Mouse (Mus musculus) c-Kit-positive CD71-negative TER-119-negative erythroid progenitor cells, embryonic 14.5 days (primary cell): ENCODE results near the gene Zfhx3.

Experiments
- DNase-seq: peaks from one replicate; pipeline ENCODE4 v3.0.0-alpha.2; 2013; ENCODE audit warnings: low read depth

Gene Zfhx3

GRCm38 (mm10) chr8:108101131-108101530, 158.7 kb downstream of the Zfhx3 start:
- peak; percentile 3 for DNase-seq

DNA sequence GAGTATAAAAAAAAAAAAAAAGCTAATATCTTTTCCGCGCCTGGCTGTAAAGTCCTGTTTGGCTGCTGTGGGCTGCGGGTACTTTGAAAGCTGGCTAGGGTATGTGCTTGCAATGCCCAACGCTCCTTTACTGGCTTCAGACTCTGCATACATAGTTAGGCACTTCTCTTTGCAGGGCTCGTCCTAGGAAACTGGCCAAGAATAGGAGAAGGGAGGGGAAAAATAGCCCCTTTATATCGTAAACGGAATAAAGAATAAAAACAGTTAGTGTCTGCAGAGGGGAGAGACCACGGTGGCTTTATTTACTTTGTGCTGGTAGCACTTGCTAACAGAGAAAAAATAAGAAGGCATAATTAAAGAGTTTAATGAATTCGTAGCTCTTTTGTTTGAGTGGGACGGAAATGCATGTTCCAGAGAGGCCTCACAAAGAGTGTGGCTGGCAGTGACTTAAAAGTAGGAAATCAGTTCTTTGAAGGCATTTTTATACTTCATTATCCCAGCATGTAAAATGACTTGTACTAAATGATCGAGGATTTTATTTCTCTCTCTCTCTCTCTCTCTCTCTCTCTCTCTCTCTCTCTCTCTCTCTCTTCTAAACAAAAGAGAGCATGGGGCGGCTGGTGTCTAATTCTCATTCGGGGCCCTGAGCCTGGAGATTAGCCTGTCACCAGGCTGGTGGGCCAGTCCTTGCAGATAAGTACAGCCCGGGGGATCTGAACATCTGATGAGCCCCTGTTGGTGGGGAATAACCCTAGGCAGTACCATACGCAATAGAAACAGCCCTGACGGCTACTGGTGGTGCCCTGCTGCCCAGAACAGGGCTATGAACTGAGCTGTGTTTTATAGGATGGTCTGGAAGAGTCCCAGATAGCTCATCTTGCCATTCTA, 159.8 kb downstream of the Zfhx3 start:
- no peak for DNase-seq

DNA sequence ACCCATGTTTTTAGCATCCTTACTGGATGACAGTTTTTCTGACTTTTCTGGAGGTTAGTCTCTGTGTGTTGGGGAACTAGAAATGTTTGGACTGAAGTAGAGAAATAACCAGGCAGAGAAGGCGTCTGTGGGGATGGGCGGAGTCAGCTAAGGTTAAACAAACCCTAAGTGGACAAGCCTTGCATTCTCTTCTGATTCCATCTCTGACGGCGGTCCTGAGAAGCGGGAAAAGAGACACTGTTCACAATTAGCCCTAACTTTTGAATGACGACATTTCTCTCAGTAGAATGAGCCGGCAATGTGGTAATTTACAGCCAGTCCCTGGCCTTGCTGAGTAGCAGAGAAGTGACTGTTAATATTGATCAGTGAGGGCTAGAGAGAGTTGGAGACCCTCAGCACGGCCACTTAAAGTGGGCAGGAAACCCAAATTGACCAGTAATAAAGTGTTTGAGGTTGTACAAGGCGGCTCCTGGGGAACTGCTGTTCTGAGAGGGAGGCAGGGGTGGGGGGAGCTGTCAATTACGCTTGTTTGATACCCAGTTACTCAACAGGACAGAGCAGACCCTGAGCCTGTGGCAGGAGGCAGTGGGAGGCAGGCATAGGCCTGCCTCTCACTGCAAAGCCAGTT, 162.1 kb downstream of the Zfhx3 start:
- no peak for DNase-seq

GRCm38 (mm10) chr8:108125053-108125452, 182.6 kb downstream of the Zfhx3 start:
- no peak for DNase-seq

GRCm38 (mm10) chr8:108125491-108125890, 183.0 kb downstream of the Zfhx3 start:
- no peak for DNase-seq

DNA sequence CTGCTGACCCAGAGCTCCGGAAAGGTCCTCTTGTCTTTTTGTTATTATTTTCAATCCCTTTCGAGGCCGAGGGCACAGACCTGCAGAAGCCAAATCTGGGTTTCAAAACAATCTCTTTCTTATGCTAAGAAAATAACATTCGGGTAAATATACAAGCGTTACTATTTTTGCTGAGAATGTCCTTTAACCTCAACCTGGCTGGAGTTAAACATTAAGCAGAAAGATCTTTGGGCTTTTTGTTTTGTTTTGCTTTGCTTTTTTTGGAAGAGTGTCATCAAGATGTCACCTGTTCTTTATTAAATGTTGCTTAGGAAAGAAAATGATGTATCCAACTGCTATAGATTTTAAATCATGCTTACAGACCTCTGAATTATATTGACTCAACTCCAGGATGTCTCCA, 204.1 kb downstream of the Zfhx3 start:
- DNase-seq, result no peak

DNA sequence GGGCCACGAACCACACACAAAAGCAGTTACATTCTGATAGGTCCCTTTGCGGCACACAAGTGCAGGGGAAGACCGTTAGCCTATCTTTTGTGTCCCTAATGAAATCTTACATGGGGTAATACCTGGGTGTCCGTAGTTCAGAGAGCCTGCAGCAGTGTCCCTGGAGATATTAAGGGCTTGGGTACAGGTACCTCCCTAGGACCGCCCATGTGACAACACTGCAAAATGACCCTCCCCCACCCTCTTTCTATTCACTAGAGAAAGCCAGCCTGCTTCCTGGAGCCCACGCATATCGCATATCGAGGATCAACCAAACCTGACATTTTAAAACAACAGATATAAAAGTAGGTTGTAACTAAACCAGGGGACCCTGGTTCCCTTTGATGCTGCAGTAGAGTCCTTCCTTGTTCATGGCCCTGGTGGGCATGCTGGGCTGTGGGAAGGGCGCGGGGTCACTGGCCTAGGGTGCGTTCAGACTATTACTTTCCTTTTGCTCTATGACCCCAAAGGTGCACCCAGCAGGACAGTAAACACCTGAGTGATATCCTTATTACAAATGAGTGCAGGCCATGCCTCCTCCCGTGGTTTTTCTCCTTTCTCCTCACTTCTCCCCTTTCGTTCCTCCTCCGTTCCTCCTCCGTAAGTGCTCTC, 206.3 kb downstream of the Zfhx3 start:
- DNase-seq, result no peak

GRCm38 (mm10) chr8:108170804-108171203, 228.4 kb downstream of the Zfhx3 start:
- DNase-seq, result no peak

GRCm38 (mm10) chr8:108183296-108183695, 240.9 kb downstream of the Zfhx3 start:
- no peak for DNase-seq

DNA sequence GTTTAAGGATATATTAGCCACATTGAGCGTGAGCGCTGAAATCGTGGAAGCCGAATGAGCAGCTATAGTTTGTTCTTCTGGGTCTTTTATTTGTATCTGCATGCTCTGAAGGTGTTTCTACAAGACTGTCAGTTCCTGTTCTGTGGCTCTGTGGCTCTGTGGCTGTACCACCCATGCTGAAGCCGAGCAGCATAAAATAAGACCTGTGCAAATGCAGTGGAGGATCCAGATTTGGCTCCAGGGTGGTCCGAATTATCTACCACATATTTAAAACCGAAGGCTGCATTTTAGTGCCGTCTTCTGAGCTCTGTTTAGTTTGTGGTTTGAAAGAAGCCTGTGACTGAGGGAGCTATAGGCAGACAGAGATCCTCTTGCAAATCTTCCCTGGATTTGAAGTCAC, 241.5 kb downstream of the Zfhx3 start:
- DNase-seq, result no peak

DNA sequence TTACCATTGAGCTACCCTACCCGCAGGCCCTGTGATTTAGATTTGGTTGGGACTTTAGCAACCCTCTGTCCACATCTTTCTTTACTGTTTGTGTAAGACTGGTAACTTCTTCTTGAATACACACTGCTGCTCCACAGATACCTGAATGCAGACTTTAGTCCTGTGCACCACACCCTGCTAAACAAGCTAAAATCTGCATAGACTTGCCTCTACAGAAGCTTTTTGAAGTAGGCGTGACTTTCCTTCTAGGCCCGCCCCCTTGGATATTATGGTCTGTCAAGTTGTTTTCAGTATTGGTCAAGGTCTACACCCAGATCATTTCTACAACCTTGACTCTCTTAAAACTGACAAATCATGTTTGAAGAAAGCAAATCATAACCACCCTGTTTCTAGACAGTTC, 243.8 kb downstream of the Zfhx3 start:
- no peak for DNase-seq

DNA sequence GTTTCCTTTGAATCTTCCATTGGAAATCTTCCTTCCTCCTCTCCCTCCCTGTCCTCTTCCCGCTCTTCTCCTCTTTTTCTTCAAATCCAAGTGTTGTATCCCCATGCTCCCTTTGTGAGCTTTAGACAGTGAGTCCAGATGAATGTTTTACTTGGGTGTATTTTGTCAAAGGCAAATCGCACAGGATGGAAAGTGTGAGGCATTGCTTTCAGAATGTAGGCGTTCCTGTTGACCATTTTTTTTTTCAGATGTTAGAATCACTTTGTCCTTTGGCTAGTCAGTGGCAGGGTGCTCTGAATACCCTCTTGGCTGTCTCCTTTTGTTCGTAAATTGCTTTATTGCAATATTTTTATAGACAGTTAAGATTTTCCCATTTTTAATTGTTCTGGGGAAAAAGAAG, 245.6 kb downstream of the Zfhx3 start:
- DNase-seq, result no peak

DNA sequence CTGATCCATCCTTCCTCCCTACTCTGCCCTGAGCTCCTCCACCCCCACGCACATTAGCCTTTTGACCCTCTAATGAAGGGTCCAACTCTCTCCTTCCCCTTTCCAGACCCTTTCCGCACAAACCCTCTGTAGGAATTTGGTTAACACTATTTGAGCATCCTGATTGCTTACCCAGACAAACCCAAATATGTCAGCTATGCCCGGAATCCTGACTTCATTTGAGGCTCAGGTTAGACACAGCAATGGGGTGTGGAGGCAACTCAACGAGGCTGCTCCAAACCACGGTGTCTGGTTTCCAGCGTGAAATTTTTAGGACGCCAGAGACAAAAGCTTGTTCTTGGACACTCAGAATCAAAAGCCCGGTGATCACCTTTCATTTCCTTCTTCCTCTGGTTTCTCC, 252.1 kb downstream of the Zfhx3 start:
- DNase-seq, result no peak

GRCm38 (mm10) chr8:108215026-108215425, 272.6 kb downstream of the Zfhx3 start:
- DNase-seq, result no peak

DNA sequence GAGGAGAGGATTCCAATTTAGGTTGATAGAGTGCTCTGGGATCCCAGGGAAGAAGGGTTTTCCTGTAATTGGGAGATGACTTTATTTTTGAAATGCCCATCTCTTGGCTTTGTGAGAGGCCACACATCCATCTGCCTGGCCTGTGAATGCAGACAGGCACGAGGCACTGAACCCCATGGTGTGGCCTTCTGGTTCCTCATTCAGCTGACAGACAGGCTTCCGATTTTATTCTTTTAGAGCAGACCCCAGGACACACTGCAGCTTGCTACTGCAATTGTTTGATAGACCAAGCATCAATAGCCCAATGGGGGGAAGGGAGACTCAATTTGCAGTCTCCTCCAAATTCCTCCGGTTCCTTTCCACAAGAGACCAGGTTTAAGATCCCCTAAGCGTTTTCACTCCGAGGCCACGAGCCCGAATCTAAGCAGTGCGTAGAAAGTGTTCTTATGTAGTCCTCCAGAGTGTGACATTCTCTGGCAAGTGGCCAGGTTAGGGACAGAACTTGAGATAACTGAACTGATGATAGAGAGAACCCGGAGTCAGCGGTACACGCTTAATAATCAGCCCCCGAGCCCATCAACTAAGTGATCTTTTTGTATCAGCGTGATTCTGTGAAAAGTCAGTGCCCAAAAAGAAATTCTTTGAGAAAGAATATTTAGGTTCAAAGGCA, 275.9 kb downstream of the Zfhx3 start:
- DNase-seq, result no peak

GRCm38 (mm10) chr8:108220511-108220910, 278.1 kb downstream of the Zfhx3 start:
- DNase-seq, result no peak

DNA sequence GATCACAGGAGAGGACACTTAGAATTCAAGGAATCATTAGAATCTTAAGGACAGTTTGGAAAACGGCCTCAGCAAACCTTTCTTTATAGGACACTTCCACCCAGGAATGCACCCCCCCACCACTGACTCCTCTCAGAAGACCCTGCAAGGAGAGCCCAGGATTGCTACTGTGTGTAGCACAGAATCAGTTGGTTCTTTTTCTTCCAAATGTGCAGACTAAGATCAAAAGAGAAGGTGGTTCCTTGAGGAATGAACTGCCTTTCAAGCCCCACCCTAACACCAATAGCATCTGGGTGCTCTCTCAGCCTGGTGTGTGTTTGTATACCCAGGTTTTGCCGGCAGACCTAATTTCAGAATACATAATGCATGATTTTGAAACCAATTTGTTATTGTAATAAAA, 279.6 kb downstream of the Zfhx3 start:
- DNase-seq, result no peak

GRCm38 (mm10) chr8:108232326-108232725, 289.9 kb downstream of the Zfhx3 start:
- DNase-seq, result no peak

- no peak for DNase-seq
Measured at GRCm38 (mm10) chr8:108234481-108234880, 292.0 kb downstream of the Zfhx3 start.

DNA sequence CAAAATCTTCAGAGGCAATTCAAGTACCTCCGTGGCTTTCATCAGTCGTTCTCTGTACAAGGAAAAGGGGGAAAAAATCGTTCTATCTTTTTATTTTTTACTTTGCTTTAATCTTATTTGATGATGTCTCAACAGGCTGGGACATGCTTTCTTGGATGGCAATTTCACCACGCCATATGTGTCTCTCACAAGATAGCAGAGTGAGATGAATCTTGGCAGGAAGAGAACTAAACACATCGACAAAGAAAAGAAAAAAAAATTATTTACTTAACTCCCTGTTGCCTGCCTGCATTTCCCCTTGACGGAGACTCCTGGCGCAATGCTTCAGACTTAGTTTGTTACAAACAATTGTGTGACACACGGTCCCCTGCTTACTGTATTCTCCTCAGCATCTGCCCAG, 294.3 kb downstream of the Zfhx3 start:
- no peak for DNase-seq

DNA sequence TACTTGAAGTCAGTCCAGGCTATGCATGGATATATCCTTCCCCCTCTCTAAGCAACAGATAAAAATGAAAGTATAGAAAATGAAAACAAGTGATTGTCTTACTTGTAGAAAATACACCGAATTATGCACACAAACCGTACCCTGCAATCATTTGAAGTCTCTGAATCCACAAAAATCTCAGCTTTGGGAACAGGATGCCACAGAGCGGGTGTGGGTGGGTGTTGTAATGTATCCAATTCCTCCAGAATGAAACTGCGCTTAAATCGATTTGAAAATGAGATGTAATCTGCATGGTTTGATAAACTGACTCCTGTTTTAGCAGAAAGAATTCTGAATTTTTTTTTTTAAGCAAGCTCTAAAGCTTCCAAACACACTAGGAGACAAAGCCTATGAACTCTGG, 297.1 kb downstream of the Zfhx3 start:
- DNase-seq, result no peak

GRCm38 (mm10) chr8:108241041-108241690, 298.7 kb downstream of the Zfhx3 start:
- no peak for DNase-seq
